Mouse (Mus musculus) bone marrow, adult 2 months (tissue): Measurements from ENCODE around the gene Atg4d.
"Not testable (repeated sequence)": the region's sequence is repeated elsewhere in the genome, so short reads cannot be mapped to it uniquely, and the experiment has no call there.

Experiments used
- CTCF ChIP-seq: fragments of 200-500 bp; IDR thresholded peaks from 2 replicates; pipeline ENCODE4 v1.5.1; 2011; ENCODE audit warnings: low read length, control low read depth; ENCODE audit not compliant: control insufficient read depth, insufficient read depth
- POLR2A ChIP-seq: fragments of 200-500 bp; IDR thresholded peaks from 2 replicates; pipeline ENCODE4 v1.6.1; 2011; ENCODE audit warnings: low read depth, mild to moderate bottlenecking, control low read depth, low read length, borderline replicate concordance; ENCODE audit not compliant: control insufficient read depth

GRCm38 (mm10) chr9:21256349-21256748 is 8.7 kb upstream of the Atg4d start:
- not testable (repeated sequence) for TF ChIP-seq POLR2A, CTCF
